Mouse (Mus musculus) R1 (cell line): ENCODE data around the gene Zranb2.
A peak's percentile ranks its signal among the peaks of the same experiment; 100 is the strongest.

Experiments used
- DNase-seq: peaks from one replicate; pipeline ENCODE4 v3.0.0-alpha.2; 2018; ENCODE audit warnings: low read depth, low spot score

Gene Zranb2

DNA sequence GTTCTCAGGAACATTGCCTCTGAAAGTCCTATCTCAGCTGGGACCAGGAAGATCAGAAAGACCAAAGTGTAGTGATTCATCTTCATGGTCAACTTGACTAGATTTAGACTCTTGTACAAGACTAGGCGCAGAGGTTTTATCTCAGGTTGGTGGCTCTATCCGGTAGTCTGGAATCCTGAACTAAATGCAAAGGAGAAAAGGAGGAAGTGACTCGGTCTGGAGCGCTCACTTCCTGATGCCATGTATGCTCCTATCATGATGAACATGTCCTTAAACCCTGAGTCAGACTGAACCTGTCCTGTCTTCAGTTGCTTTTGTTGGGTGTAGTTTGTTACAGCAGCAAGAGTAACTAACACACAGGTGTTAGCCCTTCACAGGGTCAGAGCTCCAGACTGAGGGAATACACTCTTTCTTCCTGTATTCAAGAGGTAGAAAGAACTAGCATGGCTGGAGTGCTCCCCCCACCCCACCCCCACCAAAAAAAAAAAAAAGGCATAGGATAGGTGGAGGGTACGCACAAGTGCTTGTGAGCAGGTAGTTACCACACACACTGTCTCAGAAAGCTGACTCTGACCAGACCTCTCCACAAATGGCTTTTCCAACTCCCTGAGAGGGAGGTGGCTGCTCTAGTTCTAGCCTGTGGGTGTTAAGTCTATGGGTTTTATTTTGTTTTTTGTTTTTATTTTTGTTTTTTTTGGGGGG lies 44.7 kb downstream of the Zranb2 start:
- no peak for DNase-seq

DNA sequence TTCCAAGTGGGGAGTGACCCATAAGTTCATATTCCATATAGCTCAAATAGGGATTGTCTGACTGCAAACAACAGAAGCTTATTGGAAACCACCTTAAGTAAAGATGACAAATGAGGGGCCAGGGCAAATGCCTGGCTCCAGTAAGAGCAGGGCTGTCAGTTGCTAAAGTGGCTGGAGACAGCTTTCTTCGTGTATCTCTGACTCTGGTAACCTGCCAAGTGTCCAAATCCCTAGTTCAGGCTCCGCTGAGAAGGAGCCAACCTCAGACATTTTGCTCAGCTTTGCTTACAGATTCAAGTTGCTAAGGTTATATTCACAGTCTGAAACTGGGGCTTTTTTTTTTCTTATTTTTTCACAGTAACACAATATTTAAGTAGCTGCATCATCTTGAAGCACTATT lies 45.4 kb downstream of the Zranb2 start:
- DNase-seq = no peak

DNA sequence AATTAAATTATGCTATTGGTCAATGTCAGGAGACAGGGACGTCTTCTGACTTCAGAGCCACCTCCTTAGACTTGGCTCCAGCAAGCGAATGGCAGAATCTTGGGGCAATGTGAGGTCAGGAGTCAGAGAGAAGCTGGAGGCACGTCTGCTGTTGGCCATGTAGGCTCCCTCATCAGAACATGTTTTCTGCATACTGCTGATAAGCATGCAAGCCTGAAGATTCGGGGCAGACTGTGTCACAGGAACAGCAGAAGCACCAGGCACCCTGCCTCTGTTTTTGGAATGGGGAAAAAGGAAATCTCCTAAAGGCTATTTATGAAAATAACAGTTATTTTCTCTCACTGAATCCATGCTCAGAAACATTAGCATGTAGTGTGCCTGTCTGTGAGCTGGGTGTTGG lies 46.3 kb downstream of the Zranb2 start:
- DNase-seq = no peak

- peak; percentile 22 for DNase-seq
Observed at GRCm38 (mm10) chr3:157581755-157582154, 47.8 kb downstream of the Zranb2 start.

- DNase-seq = no peak
Observed at GRCm38 (mm10) chr3:157582626-157583405, 48.9 kb downstream of the Zranb2 start.

DNA sequence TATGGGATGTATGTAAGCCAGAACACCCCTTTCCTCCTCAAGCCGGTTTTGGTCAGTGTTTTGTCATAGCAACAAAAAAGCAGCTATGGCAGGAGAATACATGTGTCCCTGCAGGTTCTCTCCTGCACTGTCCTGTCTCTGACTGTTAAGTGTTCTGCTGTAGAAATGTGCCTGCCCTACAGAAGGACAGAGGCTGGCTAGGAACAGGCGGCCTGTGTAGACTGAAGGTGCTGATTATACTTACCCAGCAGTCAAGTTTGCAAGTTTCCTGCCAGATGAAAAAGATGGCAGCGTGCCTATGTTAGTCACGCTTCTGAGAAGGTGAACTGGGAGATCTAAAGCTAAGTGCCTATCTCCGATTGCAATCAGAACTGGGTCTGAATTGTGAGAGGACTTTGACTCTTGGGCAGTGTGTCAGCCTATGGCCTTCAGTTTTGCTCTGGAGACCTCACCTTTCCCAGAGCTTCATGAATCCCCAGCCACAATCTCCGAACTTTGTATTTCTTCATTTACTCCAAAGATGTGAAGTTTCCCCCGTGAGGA lies 63.9 kb downstream of the Zranb2 start:
- DNase-seq = no peak
